Mouse (Mus musculus) forebrain, embryonic 15.5 days (tissue): ENCODE measurements around the gene Zw10. TPM values are rescaled to one million over a fixed set of nuclear protein-coding genes. Genes with fewer than 3 reads are reported as not detected.
A peak's percentile ranks its signal among the peaks of the same experiment; 100 is the strongest.

Source experiments
- ATAC-seq: fragments of 200-750 bp; cut with Nextera tagmentation; replicated peaks from 2 replicates; pipeline ENCODE4 v1.8.0; 2017; ENCODE audit warnings: mild to moderate bottlenecking, moderate TSS enrichment, moderate library complexity
- H3K27ac ChIP-seq: fragments of 300-500 bp; sonication (generic); replicated peaks from 2 replicates; pipeline ENCODE4 v1.5.1; 2015; ENCODE audit warnings: mild to moderate bottlenecking, inconsistent platforms
- H3K27me3 ChIP-seq: fragments of 300-500 bp; sonication (generic); 2 replicates; pipeline ENCODE4 v1.6.1; 2015; ENCODE audit warnings: inconsistent platforms
- H3K36me3 ChIP-seq: fragments of 300-500 bp; sonication (generic); 2 replicates; pipeline ENCODE4 v1.6.1; 2015; ENCODE audit warnings: mild to moderate bottlenecking, inconsistent platforms
- H3K4me1 ChIP-seq: fragments of 300-500 bp; sonication (generic); 2 replicates; pipeline ENCODE4 v1.6.1; 2015; ENCODE audit warnings: inconsistent platforms
- H3K4me2 ChIP-seq: fragments of 300-500 bp; sonication (generic); replicated peaks from 2 replicates; pipeline ENCODE4 v1.6.1; 2015; ENCODE audit warnings: mild to moderate bottlenecking, inconsistent platforms
- H3K4me3 ChIP-seq: fragments of 300-500 bp; sonication (generic); 2 replicates; pipeline ENCODE4 v1.5.1; 2015; ENCODE audit warnings: mild to moderate bottlenecking, inconsistent platforms
- H3K9ac ChIP-seq: fragments of 300-500 bp; sonication (generic); replicated peaks from 2 replicates; pipeline ENCODE4 v1.6.1; 2015; ENCODE audit warnings: mild to moderate bottlenecking, inconsistent platforms
- H3K9me3 ChIP-seq: fragments of 300-500 bp; sonication (generic); 2 replicates; pipeline ENCODE4 v1.6.1; 2016; ENCODE audit warnings: inconsistent platforms
- WGBS: fragments of 180-500 bp; shearing (Covaris S2); methylation state at CpG from one replicate; pipeline ENCODE4 v1.1.7; 2015; ENCODE audit warnings: mixed read lengths; 5-methylcytosine and 5-hydroxymethylcytosine counted together
- polyA plus RNA-seq: library from polyadenylated mRNA; unstranded; fragments of >200 nt; fragmentation: Nextera tagmentation; extraction: Ambion mirVana; gene quantifications from 2 replicates; pipeline ENCODE4 v1.2.1, GENCODE M21; 2015

Gene Zw10
- polyA plus RNA-seq, 1 experiment from 2014 or later: 30.3 TPM

DNA sequence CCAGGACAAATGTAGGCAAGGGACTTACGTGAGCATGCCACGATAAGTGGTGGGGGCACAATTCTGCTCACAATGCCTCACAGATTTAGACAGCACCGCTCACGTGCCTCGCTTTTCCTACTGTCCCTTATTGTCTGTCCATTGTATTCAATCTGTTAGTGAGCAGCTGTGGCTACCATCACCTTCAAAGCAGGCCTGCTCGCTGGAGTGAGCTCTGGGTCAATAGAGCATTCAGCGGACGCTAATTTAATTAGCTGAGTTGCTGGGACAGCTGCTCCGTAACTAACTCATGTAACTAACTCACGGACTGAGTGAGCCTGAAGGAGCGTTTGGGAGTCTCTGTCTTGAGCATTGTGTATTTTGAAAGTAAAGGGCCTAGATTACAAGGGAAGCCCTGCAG, 31.9 kb downstream of the Zw10 start:
- WGBS: 8% methylated on average over 11 of the region's 11 CpGs
- no peaks in the 10 kb centered on the region for H3K9me3 ChIP-seq

DNA sequence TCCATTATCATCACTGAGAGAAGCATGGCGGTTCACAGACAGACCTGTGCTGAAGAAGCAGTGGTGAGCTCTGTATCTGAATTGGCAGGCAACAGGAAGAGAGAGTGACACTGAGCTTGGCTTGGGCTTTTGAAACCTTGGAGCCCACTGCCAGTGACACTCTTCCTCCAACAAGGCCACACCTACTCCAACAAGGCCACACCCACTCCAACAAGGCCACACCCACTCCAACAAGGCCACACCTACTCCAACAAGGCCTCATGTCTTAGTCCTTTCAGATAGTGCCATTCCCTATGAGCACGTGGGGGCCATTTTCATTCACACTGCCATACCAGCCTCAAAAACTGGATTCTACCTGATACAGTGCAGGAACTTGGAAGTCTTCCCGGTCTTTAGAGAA, 43.5 kb downstream of the Zw10 start:
- no peaks in the 10 kb centered on the region for H3K27me3 ChIP-seq
- 94% methylated on average over 3 of the region's 3 CpGs for WGBS

More for the DNA sequence above, 31.9 kb downstream of the Zw10 start:
- Histone ChIP-seq H3K9ac (no peak overlapping the region), H3K4me1 (0 out of 2 replicates have a peak, but pooled peaks cover 3% of the 10 kb centered on the region), H3K27me3 (no peaks in the 10 kb centered on the region), H3K36me3 (no peaks in the 10 kb centered on the region), H3K27ac (no peak overlapping the region), H3K4me3 (no peak overlapping the region), H3K4me2 (no peak overlapping the region)
- no peak for ATAC-seq

DNA sequence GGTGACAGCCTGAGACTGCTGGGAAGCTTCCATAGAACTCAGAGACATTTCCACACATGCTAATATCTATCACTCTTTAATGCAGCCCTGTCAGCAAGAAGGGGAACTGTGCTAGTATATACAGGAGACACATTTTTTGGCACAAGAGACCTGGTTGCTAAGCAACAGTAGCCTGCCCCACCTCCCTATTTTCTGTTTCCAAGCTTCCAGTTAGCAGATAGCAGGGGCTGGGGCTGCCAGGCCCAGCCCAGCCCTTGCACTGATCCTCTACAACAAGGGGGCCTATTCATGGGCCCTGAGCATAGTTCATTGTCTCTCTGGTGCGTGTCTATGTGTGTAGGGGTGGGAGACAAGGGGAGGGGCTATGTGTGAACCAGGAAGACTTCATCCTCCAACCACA, 46.9 kb downstream of the Zw10 start:
- 0% methylated on average over 1 of the region's 1 CpGs for WGBS
- Histone ChIP-seq H3K4me2 (no peak overlapping the region), H3K9me3 (no peaks in the 10 kb centered on the region), H3K27me3 (no peaks in the 10 kb centered on the region), H3K9ac (no peak overlapping the region), H3K27ac (no peak overlapping the region), H3K4me1 (peaks cover 10% of the 10 kb centered on the region), H3K4me3 (no peak overlapping the region), H3K36me3 (no peaks in the 10 kb centered on the region)
- ATAC-seq: peak; percentile 87

More for the DNA sequence above, 43.5 kb downstream of the Zw10 start:
- ATAC-seq: no peak
- Histone ChIP-seq H3K36me3 (no peaks in the 10 kb centered on the region), H3K4me3 (no peak overlapping the region), H3K9me3 (no peaks in the 10 kb centered on the region), H3K4me1 (peaks cover 10% of the 10 kb centered on the region), H3K27ac (no peak overlapping the region), H3K4me2 (no peak overlapping the region), H3K9ac (no peak overlapping the region)

DNA sequence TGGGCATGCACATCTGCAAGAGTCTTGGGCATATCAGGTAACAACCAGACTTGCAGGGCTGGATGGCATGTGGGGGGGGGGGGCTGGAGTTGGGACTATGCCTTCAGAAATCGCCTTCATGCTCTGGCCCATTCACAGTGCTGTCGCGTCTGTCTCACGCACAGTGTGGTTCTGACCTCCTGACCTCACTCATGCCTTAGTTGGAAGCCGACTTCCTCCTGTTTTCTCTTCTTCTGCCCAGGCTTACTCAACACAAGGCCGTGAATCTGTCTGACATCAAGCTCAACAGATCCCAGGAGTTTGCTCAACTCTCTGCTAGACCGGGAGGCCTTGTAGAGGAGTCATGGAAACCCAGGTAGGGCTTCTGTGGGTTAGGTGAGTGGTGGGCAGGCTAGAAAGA, 53.7 kb downstream of the Zw10 start:
- WGBS: 69% methylated on average over 7 of the region's 7 CpGs
- Histone ChIP-seq H3K9me3 (no peaks in the 10 kb centered on the region), H3K36me3 (no peaks in the 10 kb centered on the region), H3K27me3 (no peaks in the 10 kb centered on the region), H3K4me3 (no peak overlapping the region), H3K9ac (no peak overlapping the region), H3K4me2 (no peak overlapping the region), H3K4me1 (no peaks in the 10 kb centered on the region), H3K27ac (no peak overlapping the region)
- ATAC-seq: no peak

DNA sequence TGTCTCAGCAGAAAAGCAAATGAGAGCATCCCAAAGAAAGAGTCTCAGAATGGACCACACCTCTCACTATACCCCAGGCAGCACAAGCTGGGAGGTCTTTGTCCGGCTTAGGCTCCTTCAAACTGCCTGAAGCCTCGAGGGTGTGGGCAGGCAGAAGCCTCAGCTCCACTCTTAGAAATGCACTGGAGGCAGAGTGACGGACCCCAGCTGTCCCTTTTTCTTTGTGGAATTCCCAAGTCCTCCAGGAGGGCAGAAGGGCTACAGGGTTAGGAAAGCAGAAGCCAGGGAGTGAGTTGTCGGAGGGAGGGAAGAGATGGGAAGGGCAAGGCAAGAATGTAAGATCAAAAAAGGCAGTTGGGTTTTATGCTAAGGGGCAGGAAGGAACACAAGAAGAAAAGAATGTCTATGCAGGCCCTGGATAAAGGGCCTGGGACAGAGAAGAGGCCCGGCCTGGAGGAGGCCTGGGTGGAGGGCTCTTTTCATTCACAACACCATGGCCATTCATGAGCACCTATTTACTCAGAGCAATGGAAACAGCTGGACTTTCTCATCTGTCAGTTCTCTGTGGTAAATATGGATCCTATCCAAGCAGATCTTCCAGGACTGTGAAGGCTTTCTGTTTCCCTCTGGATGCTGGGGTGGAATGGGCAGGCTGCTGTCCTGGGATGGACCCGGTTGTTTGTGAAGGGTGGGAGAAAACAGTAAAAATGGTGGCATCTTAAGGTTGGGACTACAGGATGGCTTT, 55.2 kb downstream of the Zw10 start:
- Histone ChIP-seq H3K4me2 (no peak overlapping the region), H3K9ac (no peak overlapping the region), H3K36me3 (no peaks in the 10 kb centered on the region), H3K9me3 (no peaks in the 10 kb centered on the region), H3K27ac (no peak overlapping the region), H3K4me3 (no peak overlapping the region), H3K4me1 (no peaks in the 10 kb centered on the region), H3K27me3 (no peaks in the 10 kb centered on the region)
- no peak for ATAC-seq
- 42% methylated on average over 6 of the region's 6 CpGs for WGBS

- Histone ChIP-seq H3K4me2 (no peak overlapping the region), H3K36me3 (no peaks in the 10 kb centered on the region), H3K27ac (no peak overlapping the region), H3K4me3 (no peak overlapping the region), H3K27me3 (no peaks in the 10 kb centered on the region), H3K4me1 (no peaks in the 10 kb centered on the region), H3K9me3 (no peaks in the 10 kb centered on the region), H3K9ac (no peak overlapping the region)
- WGBS: 91% methylated on average over 5 of the region's 5 CpGs
- ATAC-seq: no peak
Measured at GRCm38 (mm10) chr9:49111296-49111695, 55.9 kb downstream of the Zw10 start.

DNA sequence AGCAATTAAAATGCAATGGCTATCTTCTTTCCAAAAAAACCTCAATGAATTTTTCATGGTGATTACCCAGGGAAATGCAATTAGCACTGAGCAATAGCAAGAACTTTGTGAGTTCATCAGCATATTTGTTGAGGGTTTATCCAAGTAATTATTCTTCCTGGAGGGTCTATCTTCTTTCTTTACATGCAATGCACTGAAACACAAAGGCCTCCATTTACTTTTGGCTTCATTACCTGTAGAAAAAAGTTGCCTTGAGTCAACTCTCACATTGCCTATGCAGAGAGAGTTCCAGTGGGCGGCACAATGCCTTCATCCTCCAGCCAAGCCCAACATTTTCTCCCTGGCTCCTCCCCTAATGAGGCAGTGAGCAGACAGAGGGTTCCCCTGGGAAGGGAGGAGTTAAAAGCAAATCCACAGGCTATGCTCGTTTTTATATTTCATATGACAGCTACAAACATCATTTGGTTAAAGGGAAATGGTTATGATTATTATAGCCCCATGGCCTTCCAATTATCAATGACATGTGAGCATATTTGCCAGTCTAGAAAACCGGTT, 62.9 kb downstream of the Zw10 start:
- no peak for ATAC-seq
- no peaks in the 10 kb centered on the region for H3K9me3 ChIP-seq
- no peaks in the 10 kb centered on the region for H3K36me3 ChIP-seq
- H3K27me3 ChIP-seq: no peaks in the 10 kb centered on the region
- no peak overlapping the region for H3K9ac ChIP-seq
- no peak overlapping the region for H3K4me2 ChIP-seq
- no peak overlapping the region for H3K4me3 ChIP-seq
- WGBS: 30% methylated on average over 3 of the region's 3 CpGs
- no peaks in the 10 kb centered on the region for H3K4me1 ChIP-seq
- H3K27ac ChIP-seq: no peak overlapping the region

DNA sequence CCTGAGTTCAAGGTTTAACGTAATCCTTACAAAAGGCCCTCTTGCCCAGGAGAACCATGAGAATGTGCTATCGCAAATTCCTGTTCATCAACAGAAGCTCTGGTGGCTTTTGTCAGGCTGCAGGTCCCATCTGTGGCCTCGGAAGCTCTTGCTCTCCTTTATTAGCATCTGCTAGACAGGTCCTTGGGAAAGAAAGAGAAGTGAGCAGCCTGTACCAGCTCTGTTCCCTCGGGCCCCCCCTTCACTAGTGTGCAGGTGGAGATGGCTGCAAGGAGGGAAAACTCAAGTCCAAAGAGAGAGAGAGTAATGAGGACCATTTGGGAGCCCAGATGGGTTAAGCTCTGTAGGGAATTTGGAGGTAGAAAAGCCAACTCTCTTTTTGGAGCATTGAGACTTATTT, 64.3 kb downstream of the Zw10 start:
- no peak overlapping the region for H3K9ac ChIP-seq
- H3K36me3 ChIP-seq: no peaks in the 10 kb centered on the region
- H3K4me3 ChIP-seq: no peak overlapping the region
- no peaks in the 10 kb centered on the region for H3K27me3 ChIP-seq
- ATAC-seq: no peak
- WGBS: 82% methylated on average over 4 of the region's 4 CpGs
- no peaks in the 10 kb centered on the region for H3K4me1 ChIP-seq
- H3K4me2 ChIP-seq: no peak overlapping the region
- no peak overlapping the region for H3K27ac ChIP-seq
- no peaks in the 10 kb centered on the region for H3K9me3 ChIP-seq

DNA sequence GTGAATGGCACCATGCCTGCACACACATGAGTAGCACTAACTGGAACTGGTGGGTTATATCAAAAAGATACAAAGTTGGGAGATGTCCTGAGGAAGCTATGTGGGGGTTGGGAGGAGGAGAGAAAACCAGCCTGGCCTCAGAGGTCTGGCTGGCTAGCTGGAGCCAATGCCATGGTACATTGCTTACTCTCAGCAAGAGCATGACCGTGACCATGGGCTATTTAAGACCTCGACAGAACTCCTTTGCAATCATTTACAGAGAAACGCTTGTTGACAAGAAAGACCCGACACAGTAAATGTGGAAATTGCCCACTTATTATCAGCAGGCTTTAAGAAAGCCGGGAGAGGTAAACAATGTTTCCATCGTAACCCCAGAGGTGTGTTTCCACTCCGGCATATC, 70.3 kb downstream of the Zw10 start:
- Histone ChIP-seq H3K27me3 (no peaks in the 10 kb centered on the region), H3K4me3 (no peak overlapping the region)

More for the DNA sequence above, 70.3 kb downstream of the Zw10 start:
- ATAC-seq: no peak
- WGBS: 83% methylated on average over 7 of the region's 7 CpGs
- Histone ChIP-seq H3K36me3 (no peaks in the 10 kb centered on the region), H3K4me2 (no peak overlapping the region), H3K9me3 (no peaks in the 10 kb centered on the region), H3K9ac (no peak overlapping the region), H3K27ac (no peak overlapping the region), H3K4me1 (peaks cover 3% of the 10 kb centered on the region)

Other genes starting within 250 kb of the Zw10 start
- 5.2 and 5.7 TPM in 2 replicates for gene Zbtb16, start 219.4 kb upstream of the Zw10 start, polyA plus RNA-seq
- gene Htr3a, start 144.5 kb upstream of the Zw10 start, polyA plus RNA-seq: 4.5 and 6.2 TPM in 2 replicates
- gene Htr3b, start 90.6 kb upstream of the Zw10 start, polyA plus RNA-seq: not detected in 2 replicates
- gene Usp28, start 70.2 kb upstream of the Zw10 start, polyA plus RNA-seq: 33.5 and 33.8 TPM in 2 replicates
- 1.2 and 1.7 TPM in 2 replicates for gene Tmprss5, start 25.6 kb downstream of the Zw10 start, polyA plus RNA-seq
- not detected in 2 replicates for gene Gm4894, start 194.9 kb downstream of the Zw10 start, polyA plus RNA-seq